Mouse (Mus musculus): ENCODE data around the gene Cbl. TPM values are rescaled to one million over a fixed set of nuclear protein-coding genes. Genes with fewer than 3 reads are reported as not detected.

Gene Cbl
- total and polyA plus RNA-seq, 3 experiments, result 8.7 to 31.5 (median 26.2) TPM

- DNase-seq, result peak; percentile 51
Observed at GRCm38 (mm10) chr9:44182260-44182659, 51.6 kb downstream of the Cbl start.

GRCm38 (mm10) chr9:44181537-44181936 lies 52.3 kb downstream of the Cbl start:
- DNase-seq, result no peak

GRCm38 (mm10) chr9:44178811-44179210 lies 55.0 kb downstream of the Cbl start:
- DNase-seq, result no peak

GRCm38 (mm10) chr9:44178389-44178788 lies 55.5 kb downstream of the Cbl start:
- no peak for DNase-seq

- no peak for DNase-seq
Observed at GRCm38 (mm10) chr9:44177405-44177804, 56.4 kb downstream of the Cbl start.

GRCm38 (mm10) chr9:44175957-44176356 lies 57.9 kb downstream of the Cbl start:
- DNase-seq, result no peak

GRCm38 (mm10) chr9:44175556-44175955 lies 58.3 kb downstream of the Cbl start:
- no peak for DNase-seq

GRCm38 (mm10) chr9:44170691-44171151 lies 63.1 kb downstream of the Cbl start:
- peak; percentile 83 for DNase-seq

- DNase-seq, result no peak
Observed at GRCm38 (mm10) chr9:44168931-44169330, 64.9 kb downstream of the Cbl start.

GRCm38 (mm10) chr9:44159886-44160285 lies 74.0 kb downstream of the Cbl start:
- no peak for DNase-seq

- peak; percentile 30 for DNase-seq
Observed at GRCm38 (mm10) chr9:44147290-44147689, 86.6 kb downstream of the Cbl start.

- no peak for DNase-seq
Observed at GRCm38 (mm10) chr9:44144718-44145060, 89.2 kb downstream of the Cbl start.

GRCm38 (mm10) chr9:44144023-44144717 lies 89.7 kb downstream of the Cbl start:
- DNase-seq, result no peak

- DNase-seq, result no peak
Observed at GRCm38 (mm10) chr9:44143421-44143820, 90.4 kb downstream of the Cbl start.

GRCm38 (mm10) chr9:44141951-44142350 lies 91.9 kb downstream of the Cbl start:
- no peak for DNase-seq

GRCm38 (mm10) chr9:44137846-44138245 lies 96.0 kb downstream of the Cbl start:
- no peak for DNase-seq

- DNase-seq, result no peak
Observed at GRCm38 (mm10) chr9:44135731-44136411, 98.0 kb downstream of the Cbl start.

- DNase-seq, result peak; percentile 70
Observed at GRCm38 (mm10) chr9:44134851-44135730, 98.8 kb downstream of the Cbl start.

- DNase-seq, result peak; percentile 83
Observed at GRCm38 (mm10) chr9:44134101-44134850, 99.6 kb downstream of the Cbl start, which contains the start of gene Mcam. TSS of gene Mcam (plus strand) at chr9:44134469.

GRCm38 (mm10) chr9:44133287-44133686 lies 100.6 kb downstream of the Cbl start:
- no peak for DNase-seq

- no peak for DNase-seq
Observed at GRCm38 (mm10) chr9:44132200-44132599, 101.6 kb downstream of the Cbl start.

- DNase-seq, result no peak
Observed at GRCm38 (mm10) chr9:44131276-44131590, 102.6 kb downstream of the Cbl start.

Data from adrenal gland, adult 2 months (tissue).